Mouse (Mus musculus): ENCODE measurements around the gene 4833423E24Rik. TPM values are rescaled to one million over a fixed set of nuclear protein-coding genes. Genes with fewer than 3 reads are reported as not detected.

Gene 4833423E24Rik
- total RNA-seq (2014; rRNA removed) (0.05 and 0.24 TPM in 2 replicates), polyA plus RNA-seq (2015; fragmentation: Nextera tagmentation; extraction: Ambion mirVana) (0.41 and 0.56 TPM in 2 replicates)

DNA sequence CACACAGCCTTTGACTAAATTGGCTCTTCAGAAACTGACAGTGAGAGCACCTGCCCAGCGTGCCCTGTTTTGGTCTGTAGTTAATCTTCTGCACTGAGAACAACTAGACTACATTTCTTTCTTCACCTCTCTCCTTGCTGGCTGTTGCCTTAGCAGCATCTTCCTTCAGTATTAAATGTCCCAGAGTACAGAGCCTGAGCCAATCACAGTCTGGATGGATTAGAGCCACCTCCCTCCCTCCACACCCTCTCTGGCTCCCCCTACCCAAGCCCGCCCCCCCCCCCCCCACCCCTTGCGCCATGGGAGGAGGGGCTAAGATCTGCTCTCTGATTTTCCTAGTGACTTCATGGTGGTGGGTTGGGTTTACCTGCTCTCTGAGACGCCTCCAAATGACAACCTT, at the start of gene 4833423E24Rik:
Gene 4833423E24Rik, minus strand, starts transcription at position 146 of the 400 bp plus-strand sequence.
- Histone ChIP-seq H3K4me2 (ENCODE audit: low read depth, low read length, poor library complexity, severe bottlenecking) (no peak within 1 kb of the TSS), H3K4me1 (ENCODE audit: insufficient read depth, low read length) (no peaks in the 10 kb centered on the region), H3K36me3 (ENCODE audit: insufficient read depth, low read length) (no peaks in the 10 kb centered on the region), H3K27me3 (ENCODE audit: insufficient read depth, low read length) (no peaks in the 10 kb centered on the region), H3K27ac (ENCODE audit: low read depth, low read length) (no peak within 1 kb of the TSS), H3K4me3 (ENCODE audit: low read depth, low read length) (no peak within 1 kb of the TSS), H3K9me3 (ENCODE audit: low read length) (no peaks in the 10 kb centered on the region), H3K9ac (replicated peaks; ENCODE audit: low read length, poor library complexity, severe bottlenecking) (no peak within 1 kb of the TSS)
- 12% methylated on average over 4 of the region's 4 CpGs for WGBS
- ATAC-seq (ENCODE audit: low FRiP score) (peak; percentile 39; the same call in 1 of the 2 replicates), DNase-seq (ENCODE audit: low spot score) (no peak)
- TF ChIP-seq CTCF (IDR thresholded peaks at IDR 0.05), result no peak

DNA sequence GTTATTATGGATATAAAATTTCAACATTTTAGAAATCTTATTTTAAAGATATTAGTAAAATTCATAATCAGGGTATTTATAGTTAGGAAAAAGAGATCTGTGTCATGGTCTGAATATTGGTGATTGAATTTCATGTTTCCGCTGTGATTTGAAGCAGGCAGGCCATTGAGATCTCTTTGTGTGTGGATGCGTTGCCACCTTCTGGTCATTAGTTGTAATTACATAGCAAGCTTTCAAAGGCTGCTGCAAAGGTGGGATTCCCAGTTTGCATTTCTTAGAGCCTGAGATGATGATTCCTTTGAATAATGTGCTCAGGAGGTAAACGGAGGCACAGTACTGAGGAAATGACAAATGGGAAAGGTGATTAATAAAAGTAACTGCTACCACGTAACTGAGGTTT, 42.4 kb upstream of the 4833423E24Rik start:
- 21% methylated on average over 4 of the region's 4 CpGs for WGBS

GRCm38 (mm10) chr2:85560226-85560625, 41.4 kb upstream of the 4833423E24Rik start:
- Histone ChIP-seq H3K27ac (ENCODE audit: low read depth, low read length) (no peak overlapping the region), H3K9me3 (ENCODE audit: low read length) (no peaks in the 10 kb centered on the region), H3K4me3 (ENCODE audit: low read depth, low read length) (no peak overlapping the region), H3K4me2 (ENCODE audit: low read depth, low read length, poor library complexity, severe bottlenecking) (no peak overlapping the region), H3K9ac (replicated peaks; ENCODE audit: low read length, poor library complexity, severe bottlenecking) (no peak overlapping the region), H3K36me3 (ENCODE audit: insufficient read depth, low read length) (no peaks in the 10 kb centered on the region), H3K4me1 (ENCODE audit: insufficient read depth, low read length) (no peaks in the 10 kb centered on the region), H3K27me3 (ENCODE audit: insufficient read depth, low read length) (no peaks in the 10 kb centered on the region)
- no peak for ATAC-seq (ENCODE audit: low FRiP score)
- DNase-seq (ENCODE audit: low spot score), result no peak
- 78% methylated on average over 4 of the region's 4 CpGs for WGBS
- no peak for TF ChIP-seq CTCF (IDR thresholded peaks at IDR 0.05)

More for the DNA sequence above, 42.4 kb upstream of the 4833423E24Rik start:
- DNase-seq (ENCODE audit: low spot score), result peak; percentile 75
- Histone ChIP-seq H3K4me1 (ENCODE audit: insufficient read depth, low read length) (no peaks in the 10 kb centered on the region), H3K4me2 (ENCODE audit: low read depth, low read length, poor library complexity, severe bottlenecking) (no peak overlapping the region), H3K27ac (ENCODE audit: low read depth, low read length) (no peak overlapping the region), H3K9me3 (ENCODE audit: low read length) (no peaks in the 10 kb centered on the region), H3K9ac (replicated peaks; ENCODE audit: low read length, poor library complexity, severe bottlenecking) (no peak overlapping the region), H3K4me3 (ENCODE audit: low read depth, low read length) (no peak overlapping the region), H3K36me3 (ENCODE audit: insufficient read depth, low read length) (no peaks in the 10 kb centered on the region), H3K27me3 (ENCODE audit: insufficient read depth, low read length) (no peaks in the 10 kb centered on the region)
- ATAC-seq (ENCODE audit: low FRiP score), result no peak; the same call in 1 of the 2 replicates
- TF ChIP-seq CTCF (IDR thresholded peaks at IDR 0.05), result peak; percentile 94

DNA sequence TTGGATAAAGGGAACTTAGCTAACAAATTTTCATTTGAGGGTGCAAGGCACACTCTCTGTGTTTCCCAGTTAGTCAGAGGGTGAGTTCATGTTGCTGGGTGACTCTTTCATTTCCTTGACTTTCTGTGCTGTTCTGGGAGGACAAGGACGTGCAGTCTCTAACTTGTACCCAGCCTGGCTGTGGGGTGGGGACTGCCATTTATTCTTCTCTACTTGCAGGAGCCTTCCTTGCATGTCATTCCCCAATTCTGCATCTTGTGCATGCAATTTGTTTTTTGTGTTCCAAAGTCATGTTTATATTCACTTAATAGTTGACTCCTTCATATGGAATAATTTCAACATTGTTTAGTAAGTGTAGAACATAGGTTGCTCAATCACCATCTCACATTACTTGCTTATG, 36.0 kb upstream of the 4833423E24Rik start:
- TF ChIP-seq CTCF (IDR thresholded peaks at IDR 0.05), result no peak
- 65% methylated on average over 1 of the region's 1 CpGs for WGBS

GRCm38 (mm10) chr2:85533934-85534333, 15.1 kb upstream of the 4833423E24Rik start:
- TF ChIP-seq CTCF (IDR thresholded peaks at IDR 0.05), result no peak
- H3K4me3 ChIP-seq (ENCODE audit: low read depth, low read length), result no peak overlapping the region
- H3K4me1 ChIP-seq (ENCODE audit: insufficient read depth, low read length), result no peaks in the 10 kb centered on the region
- no peak overlapping the region for H3K27ac ChIP-seq (ENCODE audit: low read depth, low read length)
- no peak for DNase-seq (ENCODE audit: low spot score)
- no peaks in the 10 kb centered on the region for H3K27me3 ChIP-seq (ENCODE audit: insufficient read depth, low read length)
- WGBS, result 94% methylated on average over 1 of the region's 1 CpGs
- H3K9me3 ChIP-seq (ENCODE audit: low read length), result no peaks in the 10 kb centered on the region
- no peak overlapping the region for H3K9ac ChIP-seq (replicated peaks; ENCODE audit: low read length, poor library complexity, severe bottlenecking)
- no peak overlapping the region for H3K4me2 ChIP-seq (ENCODE audit: low read depth, low read length, poor library complexity, severe bottlenecking)
- no peaks in the 10 kb centered on the region for H3K36me3 ChIP-seq (ENCODE audit: insufficient read depth, low read length)
- no peak for ATAC-seq (ENCODE audit: low FRiP score)

More for the DNA sequence above, 36.0 kb upstream of the 4833423E24Rik start:
- H3K27me3 ChIP-seq (ENCODE audit: insufficient read depth, low read length), result no peaks in the 10 kb centered on the region
- H3K9ac ChIP-seq (replicated peaks; ENCODE audit: low read length, poor library complexity, severe bottlenecking), result no peak overlapping the region
- H3K4me2 ChIP-seq (ENCODE audit: low read depth, low read length, poor library complexity, severe bottlenecking), result no peak overlapping the region
- no peak for ATAC-seq (ENCODE audit: low FRiP score)
- no peak for DNase-seq (ENCODE audit: low spot score)
- no peaks in the 10 kb centered on the region for H3K9me3 ChIP-seq (ENCODE audit: low read length)
- H3K4me1 ChIP-seq (ENCODE audit: insufficient read depth, low read length), result no peaks in the 10 kb centered on the region
- H3K27ac ChIP-seq (ENCODE audit: low read depth, low read length), result no peak overlapping the region
- H3K36me3 ChIP-seq (ENCODE audit: insufficient read depth, low read length), result no peaks in the 10 kb centered on the region
- H3K4me3 ChIP-seq (ENCODE audit: low read depth, low read length), result no peak overlapping the region

GRCm38 (mm10) chr2:85532082-85532778, 13.4 kb upstream of the 4833423E24Rik start:
- H3K4me1 ChIP-seq (ENCODE audit: insufficient read depth, low read length), result no peaks in the 10 kb centered on the region
- DNase-seq (ENCODE audit: low spot score), result no peak
- H3K9me3 ChIP-seq (ENCODE audit: low read length), result no peaks in the 10 kb centered on the region
- WGBS, result 73% methylated on average over 2 of the region's 2 CpGs
- no peak overlapping the region for H3K4me2 ChIP-seq (ENCODE audit: low read depth, low read length, poor library complexity, severe bottlenecking)
- no peaks in the 10 kb centered on the region for H3K36me3 ChIP-seq (ENCODE audit: insufficient read depth, low read length)
- no peaks in the 10 kb centered on the region for H3K27me3 ChIP-seq (ENCODE audit: insufficient read depth, low read length)
- no peak for TF ChIP-seq CTCF (IDR thresholded peaks at IDR 0.05)
- H3K9ac ChIP-seq (replicated peaks; ENCODE audit: low read length, poor library complexity, severe bottlenecking), result no peak overlapping the region
- no peak overlapping the region for H3K4me3 ChIP-seq (ENCODE audit: low read depth, low read length)
- no peak for ATAC-seq (ENCODE audit: low FRiP score)
- no peak overlapping the region for H3K27ac ChIP-seq (ENCODE audit: low read depth, low read length)
